Mouse (Mus musculus) embryo, embryonic 11.5 days (tissue): ENCODE data around the gene Palm3.
A peak's percentile ranks its signal among the peaks of the same experiment; 100 is the strongest.
"Not testable (repeated sequence)": the region's sequence is repeated elsewhere in the genome, so short reads cannot be mapped to it uniquely, and the experiment has no call there.

ENCODE experiments used
- DNase-seq: peaks from one replicate; pipeline ENCODE4 v3.0.0-alpha.2; 2012; ENCODE audit warnings: low read depth, low spot score

Gene Palm3

DNA sequence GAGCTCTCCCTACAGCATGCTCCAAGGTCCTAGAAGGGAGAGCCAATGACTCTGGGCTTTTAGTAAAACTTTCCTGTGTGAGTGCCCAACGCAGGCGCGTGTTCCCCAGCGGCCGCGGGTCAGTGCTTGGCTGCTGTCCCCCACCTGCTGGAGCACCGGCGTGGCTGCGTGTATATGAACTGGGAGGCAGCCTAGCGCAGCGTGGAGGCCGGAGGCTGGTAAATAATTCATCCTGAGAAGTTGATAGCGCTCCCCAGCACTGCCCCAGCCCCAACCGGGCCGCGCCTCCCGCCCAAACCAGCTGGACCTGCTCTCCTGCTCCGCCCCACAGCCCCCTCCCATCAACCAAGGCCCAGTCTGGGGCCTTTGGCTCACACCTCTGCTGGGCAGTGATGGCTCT lies at the start of gene Palm3:
Palm3 (plus strand) TSS at position 376 of the 400 bp plus-strand sequence.
- DNase-seq = no peak

GRCm38 (mm10) chr8:83971661-83972060 lies 49.6 kb upstream of the Palm3 start:
- no peak for DNase-seq

DNA sequence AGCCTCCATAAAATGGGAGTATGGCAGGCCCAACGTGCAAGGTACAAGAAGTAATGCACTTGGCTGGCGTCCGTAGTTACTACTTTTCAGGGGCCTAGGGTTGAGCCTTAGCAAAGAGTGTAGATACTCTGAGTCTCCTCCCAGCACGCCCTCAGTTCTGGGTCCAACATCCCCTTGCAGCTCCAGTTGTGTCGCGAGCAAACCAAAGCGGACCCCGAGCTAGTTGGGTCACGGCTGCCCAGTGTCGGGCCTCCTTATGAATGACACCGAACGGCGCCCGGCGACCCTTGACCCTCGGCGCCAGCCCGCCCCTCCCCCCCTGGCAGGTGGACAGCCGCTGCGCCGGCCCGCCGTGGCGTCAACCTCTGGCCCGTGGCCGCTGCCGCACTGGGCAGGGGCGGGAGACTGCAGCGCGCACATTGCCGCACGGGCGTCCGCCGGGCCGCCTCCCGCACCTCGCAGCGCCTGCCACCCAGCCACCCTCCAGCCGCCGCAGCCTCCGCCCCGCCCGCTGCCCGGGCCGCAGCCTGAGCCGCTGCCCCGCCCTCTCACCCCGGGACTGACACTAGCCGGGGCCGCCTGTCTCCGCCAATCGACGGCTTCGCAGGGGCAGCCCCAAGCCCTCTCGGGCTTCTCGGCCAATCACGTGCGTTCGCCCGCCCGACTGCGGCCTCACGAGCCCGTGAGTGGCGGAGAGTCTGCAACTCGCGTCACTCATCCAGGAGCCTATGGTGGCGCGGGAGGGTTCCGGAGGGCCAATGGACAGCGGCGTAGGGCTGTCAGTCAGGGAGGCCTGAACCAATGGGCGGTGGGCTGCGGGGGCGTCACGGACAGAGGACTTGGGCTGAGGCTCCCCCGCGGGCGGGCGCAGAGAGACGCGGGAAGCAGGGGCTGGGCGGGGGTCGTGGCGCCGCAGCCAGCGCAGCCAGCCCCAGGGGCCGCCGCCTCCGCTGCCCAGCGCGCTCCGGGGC lies 48.8 kb upstream of the Palm3 start, which contains the start of gene Prkaca:
Prkaca (plus strand) TSS at position 844 of the 971 bp plus-strand sequence.
- DNase-seq = peak; percentile 98

DNA sequence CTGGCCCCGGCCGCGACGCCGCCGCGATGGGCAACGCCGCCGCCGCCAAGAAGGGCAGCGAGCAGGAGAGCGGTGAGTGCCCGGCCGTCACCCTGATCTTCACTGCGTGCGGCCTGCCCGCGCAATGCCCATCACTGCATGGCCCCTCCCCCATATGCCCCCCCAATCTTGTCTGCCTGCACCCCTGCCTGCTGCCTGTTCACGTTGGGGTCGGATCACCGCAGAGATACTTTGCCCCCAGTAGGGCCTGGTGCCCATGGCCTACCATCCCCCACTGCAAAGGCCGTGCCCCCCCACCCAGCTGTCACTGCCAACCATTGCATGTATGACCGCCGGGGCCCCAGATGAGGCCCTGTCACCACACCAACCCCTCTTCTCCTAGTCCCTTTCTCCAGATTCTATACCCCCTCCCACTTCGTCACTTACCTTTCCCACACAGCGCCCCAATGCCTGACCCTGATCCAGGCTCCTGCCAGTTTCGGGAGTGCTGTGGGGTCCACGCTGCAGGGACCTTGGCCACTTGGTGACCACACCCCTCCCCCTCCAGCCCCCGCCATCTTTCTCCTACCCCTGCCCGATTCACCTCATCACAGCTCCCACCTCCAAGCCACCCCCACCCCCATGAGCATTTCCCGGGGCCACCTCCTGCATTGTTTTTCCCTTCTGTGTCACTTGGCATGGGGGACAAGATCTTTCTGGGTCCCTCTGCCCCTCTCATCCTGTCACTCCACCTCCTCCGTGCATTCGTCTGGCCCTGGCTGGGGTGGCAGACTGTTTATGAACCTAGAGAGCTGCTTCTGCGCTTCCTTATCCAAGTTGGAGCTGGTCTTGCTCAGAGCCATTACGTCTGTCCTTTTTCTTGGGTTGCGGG lies 47.9 kb upstream of the Palm3 start:
- DNase-seq = no peak

DNA sequence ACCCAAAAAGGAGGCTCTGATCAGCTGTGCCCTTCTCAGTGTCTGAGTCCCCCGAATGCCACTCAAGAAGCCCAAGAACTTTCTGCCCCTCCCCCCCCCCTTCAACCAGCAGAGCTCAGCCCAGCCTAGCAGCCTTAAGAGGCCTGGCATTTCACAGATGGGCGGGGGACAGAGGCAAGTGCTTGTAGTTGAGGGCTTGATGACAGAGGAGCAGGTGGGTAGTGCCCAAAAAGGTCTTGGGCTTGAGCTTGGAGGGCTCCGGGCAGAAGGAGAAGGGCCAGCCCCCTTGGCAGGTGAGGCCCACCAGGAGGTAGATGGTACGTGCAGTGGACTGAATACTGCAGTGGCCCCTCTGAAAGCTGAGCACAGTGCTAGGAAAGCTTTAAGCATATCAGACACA lies 46.8 kb upstream of the Palm3 start:
- DNase-seq = no peak

- no peak for DNase-seq
Observed at GRCm38 (mm10) chr8:83976101-83976630, 45.1 kb upstream of the Palm3 start.

GRCm38 (mm10) chr8:83976779-83977350 lies 44.4 kb upstream of the Palm3 start:
- no peak for DNase-seq

GRCm38 (mm10) chr8:83977646-83978045 lies 43.6 kb upstream of the Palm3 start:
- DNase-seq = no peak

- DNase-seq = no peak
Observed at GRCm38 (mm10) chr8:83978200-83978599, 43.1 kb upstream of the Palm3 start.

DNA sequence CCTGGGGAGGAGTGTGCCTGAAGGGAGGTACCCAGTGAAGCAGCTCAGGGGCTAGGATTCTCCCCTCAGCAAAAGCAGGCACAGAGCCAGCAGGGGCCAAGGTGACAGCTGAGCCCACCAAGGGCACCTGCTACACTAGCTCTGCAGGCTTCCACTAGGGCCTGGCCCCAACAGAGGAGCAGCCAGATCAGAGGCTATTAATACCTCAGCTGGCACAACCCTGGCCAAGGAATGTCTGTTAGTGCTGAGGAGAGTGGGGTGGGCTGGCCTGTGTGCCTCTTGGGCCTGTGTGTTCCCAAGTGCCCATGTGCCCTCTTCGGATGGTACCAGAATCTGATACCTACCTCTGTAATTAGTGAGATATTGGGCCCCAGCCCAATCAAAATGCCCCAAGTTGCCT lies 41.0 kb upstream of the Palm3 start:
- no peak for DNase-seq

DNA sequence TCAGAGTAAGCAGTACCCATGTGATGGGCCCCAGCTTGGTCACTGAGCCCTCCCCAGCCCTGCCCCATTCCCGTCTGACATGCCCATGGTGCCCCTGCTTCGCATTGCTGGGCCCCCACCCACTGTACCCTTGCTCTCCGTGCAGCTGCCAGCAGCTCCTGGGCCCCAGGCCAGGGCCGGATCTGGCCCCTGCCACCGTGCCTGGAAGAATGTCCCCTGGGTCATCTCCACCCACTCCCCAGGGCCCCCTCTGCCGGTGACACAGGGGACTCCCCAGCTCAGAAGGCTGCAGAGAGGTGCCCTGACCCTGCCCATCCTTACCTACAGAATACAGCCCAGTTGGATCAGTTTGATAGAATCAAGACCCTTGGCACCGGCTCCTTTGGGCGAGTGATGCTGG lies 40.4 kb upstream of the Palm3 start:
- DNase-seq = no peak

- no peak for DNase-seq
Observed at GRCm38 (mm10) chr8:83981533-83981932, 39.7 kb upstream of the Palm3 start.

DNA sequence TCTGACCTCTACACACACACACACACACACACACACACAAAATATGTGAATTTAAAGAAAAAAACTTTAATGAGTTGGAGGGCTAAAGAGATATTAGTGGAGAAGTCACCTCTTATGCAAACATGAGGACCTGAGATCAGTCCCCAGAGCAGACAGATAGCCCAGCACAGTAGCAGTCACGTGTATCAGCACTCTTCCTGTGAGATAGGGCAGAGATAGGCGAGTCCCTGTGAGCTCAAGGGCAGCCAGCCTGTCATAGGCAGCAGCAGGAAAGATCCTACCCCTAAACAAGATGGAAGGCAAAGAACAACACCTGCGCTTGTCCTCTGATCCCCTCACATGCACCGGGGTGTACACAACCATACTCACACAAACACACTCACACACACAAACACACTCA lies 38.8 kb upstream of the Palm3 start:
- DNase-seq = no peak

GRCm38 (mm10) chr8:83983222-83983621 lies 38.0 kb upstream of the Palm3 start:
- DNase-seq = not testable (repeated sequence)

DNA sequence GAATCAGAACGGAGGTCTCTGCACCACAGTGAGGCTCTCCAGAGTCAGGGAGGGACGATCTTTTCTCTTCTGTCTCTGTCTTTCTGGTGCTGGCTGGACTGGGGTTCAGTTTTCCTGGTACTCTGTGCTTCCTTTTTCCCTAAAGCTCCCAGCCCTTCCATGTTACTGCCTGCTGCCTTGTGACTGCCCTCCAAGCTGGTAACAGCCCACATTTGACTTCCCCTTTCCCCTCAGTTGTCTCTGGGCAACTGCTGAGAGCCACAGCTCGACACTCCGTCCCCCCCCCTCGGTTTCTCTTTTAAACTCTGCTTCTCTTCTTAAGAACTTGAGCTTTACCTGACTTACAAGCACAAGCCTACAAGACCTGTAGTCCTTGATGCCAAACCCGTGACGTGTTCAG lies 32.0 kb upstream of the Palm3 start:
- DNase-seq = no peak

DNA sequence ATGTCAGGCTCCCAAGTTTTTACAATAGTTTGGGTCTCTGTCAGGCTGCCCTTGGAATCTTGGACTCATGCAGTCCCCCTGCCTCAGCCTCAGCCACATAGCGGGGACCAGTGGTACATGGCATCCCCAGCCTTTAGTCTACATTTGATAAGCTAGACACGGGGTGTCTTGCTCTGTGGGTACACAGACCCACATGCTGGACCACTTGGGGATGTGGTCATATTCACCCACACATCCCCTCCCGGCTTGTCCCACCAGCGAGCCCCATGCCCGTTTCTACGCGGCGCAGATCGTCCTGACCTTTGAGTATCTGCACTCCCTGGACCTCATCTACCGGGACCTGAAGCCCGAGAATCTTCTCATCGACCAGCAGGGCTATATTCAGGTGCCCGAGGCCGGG lies 31.1 kb upstream of the Palm3 start:
- no peak for DNase-seq

GRCm38 (mm10) chr8:83992488-83992887 lies 28.8 kb upstream of the Palm3 start:
- DNase-seq = no peak

GRCm38 (mm10) chr8:83994030-83994429 lies 27.2 kb upstream of the Palm3 start:
- DNase-seq = no peak

- no peak for DNase-seq
Observed at GRCm38 (mm10) chr8:83995973-83996372, 25.3 kb upstream of the Palm3 start.

GRCm38 (mm10) chr8:83996567-83997505 lies 24.4 kb upstream of the Palm3 start:
- DNase-seq = peak; percentile 84
